Mouse (Mus musculus): ENCODE results near the gene Kidins220.

DNA sequence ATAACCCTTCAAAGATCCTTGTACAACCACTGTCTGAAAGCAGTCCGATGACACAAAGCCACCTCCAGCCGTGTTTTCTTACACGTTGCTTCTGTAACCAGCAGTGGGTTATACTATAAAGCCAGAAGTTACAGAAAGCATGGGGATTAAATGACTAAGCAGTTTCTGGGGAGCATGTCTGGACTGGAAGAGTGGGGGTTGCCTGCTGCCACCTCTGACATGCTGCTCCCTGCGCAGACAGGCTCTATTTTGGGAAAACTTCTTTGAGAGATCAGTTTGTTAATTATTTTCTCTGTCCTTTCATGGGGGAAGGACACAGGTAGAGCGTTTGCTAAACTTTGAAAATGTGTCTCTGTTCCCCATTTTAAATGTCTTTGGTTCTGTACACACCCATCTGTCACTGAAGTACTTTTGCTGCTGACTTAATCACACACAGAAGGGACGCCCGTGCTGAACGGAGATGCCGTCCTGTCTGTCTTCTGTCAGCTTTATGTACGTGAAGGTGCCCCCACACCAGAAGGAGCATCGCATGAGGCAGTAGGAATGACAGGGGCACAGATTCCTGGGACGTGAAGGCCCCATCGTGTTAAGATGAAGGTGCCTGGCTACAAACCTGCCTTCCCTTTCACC lies 11.2 kb upstream of the Kidins220 start:
- TF ChIP-seq GATA1 (IDR thresholded peaks at IDR 0.05; ENCODE audit: borderline replicate concordance, low read length) (no peak), FLI1 (IDR thresholded peaks at IDR 0.05; ENCODE audit: low read length) (no peak)

Measured in megakaryocyte, embryonic 14.5 days (primary cell).